Mouse (Mus musculus) telencephalon, adult 2 months (tissue): Measurements from ENCODE around the gene Gsk3b.
"Not testable (repeated sequence)": the region's sequence is repeated elsewhere in the genome, so short reads cannot be mapped to it uniquely, and the experiment has no call there.

Experiments used
- DNase-seq: peaks from one replicate; pipeline ENCODE4 v3.0.0-alpha.2; 2011; ENCODE audit warnings: low read depth, low spot score

Gene Gsk3b

DNA sequence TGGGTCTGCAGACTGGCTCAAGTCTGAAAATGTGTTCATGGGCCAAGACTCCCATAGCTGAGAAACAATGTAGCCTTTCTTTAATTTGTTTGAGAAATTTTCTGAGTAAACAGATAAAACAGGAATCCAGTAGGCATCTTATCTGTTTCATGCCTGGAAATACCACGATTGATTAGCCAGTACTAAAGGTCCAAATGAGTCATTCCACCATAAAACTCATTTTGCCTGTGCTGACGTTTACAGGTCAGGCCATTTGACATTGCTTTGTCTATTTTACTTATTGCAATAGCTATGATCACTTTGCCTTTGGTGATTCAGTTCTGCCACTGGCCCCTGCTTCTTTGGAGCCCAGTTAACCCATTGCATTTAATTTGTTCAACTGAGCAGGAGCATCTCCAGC is 11.8 kb downstream of the Gsk3b start:
- no peak for DNase-seq

DNA sequence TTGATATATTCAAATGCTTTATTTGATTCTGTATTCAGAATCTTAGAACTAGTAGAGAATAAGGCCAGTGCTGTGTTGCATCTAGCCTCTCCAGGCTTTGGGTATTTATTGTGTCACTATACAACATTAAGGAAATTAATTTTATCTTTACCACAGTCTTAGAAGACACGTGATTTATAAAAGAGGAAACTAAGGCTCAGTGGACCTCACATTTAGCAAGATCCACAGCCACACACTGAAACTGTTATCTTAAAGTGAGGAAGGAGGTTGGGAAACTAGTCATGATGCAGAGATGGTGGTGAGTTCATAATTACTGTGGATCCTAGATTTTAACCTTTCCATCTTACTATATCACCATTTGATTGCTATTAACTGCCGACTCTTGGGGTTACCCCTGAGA is 16.7 kb downstream of the Gsk3b start:
- no peak for DNase-seq

DNA sequence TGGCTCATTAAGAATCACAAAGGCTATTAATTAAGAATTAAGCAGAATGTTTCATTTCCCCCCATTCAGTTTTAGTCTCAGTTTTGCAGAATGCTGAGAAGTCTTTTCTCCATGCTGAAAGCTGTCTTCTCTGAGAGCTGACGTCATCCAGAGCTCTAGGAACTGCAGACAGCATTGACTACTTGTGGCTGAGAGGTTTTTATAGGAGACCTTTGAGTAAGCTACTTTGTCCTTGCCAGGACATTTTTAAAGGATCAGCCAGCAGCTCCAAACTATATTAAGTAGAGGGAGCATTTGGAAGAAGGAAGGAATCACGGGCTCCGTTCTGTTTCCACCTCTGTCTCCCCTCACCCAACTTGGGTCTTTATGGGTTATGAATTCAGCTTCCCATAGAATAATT is 17.7 kb downstream of the Gsk3b start:
- DNase-seq, result no peak

DNA sequence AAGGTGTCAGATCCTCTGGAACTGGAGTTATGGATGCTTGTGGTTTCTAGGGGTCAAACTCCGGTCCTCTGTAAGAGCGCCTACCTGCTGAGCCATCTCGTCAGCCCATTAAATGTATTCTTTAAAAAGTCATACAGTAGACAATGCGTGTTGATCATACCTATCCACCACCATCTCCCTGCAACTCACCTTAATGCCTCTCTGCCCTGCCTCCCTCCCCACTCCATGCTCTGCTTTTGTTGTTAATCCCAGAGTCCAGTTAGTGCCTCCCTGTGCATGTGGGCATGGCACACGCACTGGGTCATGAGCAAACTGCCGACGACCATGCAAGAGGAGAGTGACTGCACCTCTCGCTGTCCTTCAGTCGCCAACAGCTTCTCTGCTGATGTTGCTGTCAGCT is 21.2 kb downstream of the Gsk3b start:
- no peak for DNase-seq

DNA sequence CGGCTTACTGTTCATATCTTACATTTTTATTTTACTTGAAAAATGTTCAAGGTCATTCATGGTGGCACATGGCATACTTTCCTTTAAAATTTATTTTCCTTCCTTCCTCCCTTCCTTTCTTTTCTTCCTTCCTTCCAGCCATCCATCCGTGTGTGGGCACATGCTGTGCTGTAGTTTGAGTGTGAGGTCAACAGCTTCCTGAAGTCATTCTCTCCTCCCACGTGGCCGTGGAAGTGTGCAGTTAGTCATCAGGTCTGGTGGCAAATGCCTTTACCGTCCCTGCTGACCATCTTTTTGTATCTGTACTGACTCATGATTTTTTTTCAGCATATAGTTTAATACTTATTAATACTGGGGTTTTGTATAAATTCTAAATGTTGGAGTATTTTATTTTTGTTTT is 21.8 kb downstream of the Gsk3b start:
- no peak for DNase-seq

DNA sequence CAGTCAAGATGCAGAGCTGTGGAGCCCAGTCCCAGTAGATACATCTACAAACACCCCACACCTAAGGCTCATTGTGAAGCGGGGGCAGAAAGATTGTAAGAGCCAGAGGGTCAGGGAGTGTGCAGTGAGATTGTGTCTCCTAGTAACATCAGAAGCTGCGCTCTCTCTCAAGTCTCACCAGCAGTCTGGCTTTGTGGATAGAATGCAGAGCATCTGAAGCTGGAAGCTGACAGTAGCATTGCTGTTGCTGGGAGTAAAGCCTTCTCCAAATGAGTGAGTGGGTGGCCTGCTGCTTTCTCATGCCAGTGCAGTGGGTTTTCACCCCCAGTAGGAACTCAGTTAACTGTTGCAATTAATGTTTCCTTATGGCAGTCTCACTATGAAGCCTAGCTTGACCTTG is 25.3 kb downstream of the Gsk3b start:
- no peak for DNase-seq

DNA sequence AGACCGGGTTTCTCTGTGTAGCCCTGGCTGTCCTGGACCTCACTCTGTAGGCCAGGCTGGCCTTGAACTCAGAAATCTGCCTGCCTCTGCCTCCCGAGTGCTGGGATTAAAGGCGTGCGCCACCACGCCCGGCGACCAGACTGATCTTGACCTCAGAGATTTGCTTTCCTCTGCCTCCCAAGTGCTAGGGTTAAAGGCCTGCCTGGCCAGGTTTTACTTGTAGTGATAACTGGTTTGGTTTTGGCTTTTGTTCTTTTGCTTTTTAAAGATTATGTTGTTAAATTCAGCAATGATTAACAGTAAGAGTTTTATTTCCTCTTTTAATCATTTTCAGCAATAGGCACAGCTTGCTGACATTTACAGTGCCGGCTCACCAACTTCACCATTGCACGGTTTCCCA is 29.1 kb downstream of the Gsk3b start:
- not testable (repeated sequence) for DNase-seq

DNA sequence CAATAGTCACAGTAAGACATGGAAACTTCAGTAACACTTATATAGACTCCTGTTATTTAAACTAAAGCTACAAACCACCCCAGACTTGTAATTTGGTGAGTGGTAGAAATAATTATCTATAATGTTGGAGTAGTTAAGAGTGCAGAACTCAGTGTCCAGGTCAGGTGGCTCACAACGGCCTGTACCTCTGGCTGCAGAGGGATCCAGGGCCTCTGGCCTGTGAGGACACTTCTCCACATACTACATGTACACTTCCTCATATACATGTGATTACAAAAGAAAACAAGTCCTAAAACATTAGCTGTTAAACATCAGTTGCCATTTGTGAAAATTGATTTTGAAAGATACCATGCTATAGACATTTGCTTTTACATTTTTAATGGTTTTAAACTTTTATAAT is 29.9 kb downstream of the Gsk3b start:
- no peak for DNase-seq

DNA sequence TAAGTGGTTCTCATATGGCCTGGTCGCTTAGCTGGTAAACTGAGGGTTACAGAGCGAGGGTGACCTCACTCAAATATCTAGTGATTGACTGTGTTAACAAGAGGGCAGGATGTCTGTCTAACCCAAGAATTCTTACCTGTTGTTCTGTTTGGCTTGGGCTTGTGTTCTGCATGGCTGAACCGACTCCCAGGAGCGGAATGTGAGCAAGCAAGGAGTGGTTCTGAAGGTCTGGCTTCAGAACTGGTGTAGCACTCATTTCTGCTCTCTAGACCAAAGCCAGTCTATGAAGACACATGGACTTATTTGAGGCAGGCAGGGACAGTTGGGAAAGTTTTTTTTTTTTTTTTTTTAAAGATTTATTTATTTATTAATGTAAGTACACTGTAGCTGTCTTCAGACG is 30.5 kb downstream of the Gsk3b start:
- DNase-seq, result no peak

DNA sequence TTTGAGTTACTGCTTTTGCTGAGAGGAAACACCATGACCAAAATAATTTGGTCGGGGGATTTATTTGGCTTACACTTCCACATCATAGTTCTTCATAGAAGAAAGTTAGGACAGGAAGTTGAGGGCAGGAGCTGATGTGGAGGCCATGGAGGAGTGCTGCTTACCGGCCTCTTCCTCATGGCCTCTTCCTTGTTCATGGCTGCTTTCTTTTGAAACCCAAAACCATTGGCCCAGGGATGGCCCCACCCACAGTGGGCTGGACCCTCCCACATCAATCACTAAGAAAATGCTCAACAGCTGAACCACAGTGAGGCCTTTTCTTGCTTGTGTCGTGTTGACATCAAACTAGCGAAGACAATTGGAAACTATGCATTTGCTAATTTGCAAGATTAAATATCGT is 40.4 kb downstream of the Gsk3b start:
- no peak for DNase-seq

DNA sequence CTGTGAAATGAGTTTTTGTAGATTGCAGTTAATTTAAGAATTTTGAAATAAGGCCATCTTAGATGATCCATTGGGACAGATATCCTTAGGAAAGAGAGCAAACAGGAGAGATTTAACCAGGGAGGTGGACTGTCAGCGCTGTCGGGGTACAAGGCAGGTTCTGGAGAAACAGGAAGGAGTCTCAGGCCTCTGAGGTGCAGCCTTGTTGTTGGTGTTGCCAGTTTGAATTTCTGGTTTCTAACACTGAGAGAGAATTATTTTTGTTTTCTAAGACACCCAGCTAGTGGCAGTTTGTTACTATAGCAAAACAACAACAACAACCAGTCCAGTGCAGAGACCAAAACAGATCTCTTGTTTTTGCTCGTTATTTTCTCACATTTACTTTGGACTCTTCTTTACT is 42.2 kb downstream of the Gsk3b start:
- DNase-seq, result no peak

DNA sequence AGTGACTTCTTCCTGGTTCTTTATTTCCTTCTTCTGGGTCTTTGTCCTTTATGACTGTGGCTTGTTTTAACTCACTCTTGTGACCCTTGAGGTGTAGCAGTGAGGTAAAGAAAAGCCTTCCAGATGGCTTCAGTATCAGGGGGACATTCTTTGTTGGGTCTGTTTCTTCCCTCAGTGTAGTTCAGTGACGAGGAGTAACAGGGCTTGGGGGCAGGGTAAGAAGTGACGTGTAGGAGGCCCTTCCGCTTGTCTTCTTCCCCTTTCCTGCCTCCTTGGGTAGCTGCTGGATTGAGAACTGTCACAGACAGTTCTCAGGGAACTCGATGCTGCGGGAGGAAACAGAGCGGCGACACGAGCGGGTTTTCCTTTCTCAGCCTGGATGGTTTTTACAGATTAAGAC is 43.0 kb downstream of the Gsk3b start:
- DNase-seq, result no peak

DNA sequence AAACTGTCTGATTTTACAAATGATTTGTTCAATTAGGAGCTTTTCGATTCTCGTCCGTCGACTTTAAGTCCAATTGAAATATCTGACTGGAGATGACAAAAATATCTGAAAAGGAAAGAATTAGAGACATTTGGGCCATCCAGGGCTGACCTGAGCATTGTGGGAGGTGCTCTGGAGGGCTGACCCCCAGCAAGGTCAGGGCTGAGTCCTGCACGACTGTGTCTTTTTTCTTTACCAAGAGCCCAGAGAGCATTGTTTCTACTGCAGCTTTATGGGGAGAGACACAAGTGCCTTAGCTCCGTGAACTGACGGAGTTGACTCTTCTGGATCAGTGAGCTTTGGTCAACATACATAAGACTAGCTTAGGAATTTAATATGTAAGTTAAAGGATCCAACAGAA is 43.4 kb downstream of the Gsk3b start:
- no peak for DNase-seq

DNA sequence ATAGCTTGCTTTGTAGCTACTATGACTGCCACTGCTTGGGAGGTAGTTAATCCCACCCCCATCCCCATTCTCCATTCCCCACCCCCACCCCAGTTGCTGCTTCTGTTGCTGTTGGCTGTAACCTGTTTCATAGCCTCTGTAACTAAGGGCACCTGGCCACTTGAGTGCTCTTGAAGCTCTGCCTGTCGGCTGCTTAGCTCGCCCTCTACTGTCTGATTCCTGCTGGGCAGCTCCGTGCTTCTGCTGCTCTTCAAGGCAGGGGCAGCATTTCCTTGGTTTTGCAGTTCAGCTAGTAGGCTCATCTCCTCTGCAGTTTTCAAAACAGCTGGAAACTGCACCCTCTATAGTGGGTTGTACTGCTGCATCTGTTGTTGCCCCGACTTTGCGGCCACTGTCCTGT is 48.5 kb downstream of the Gsk3b start:
- DNase-seq, result no peak

DNA sequence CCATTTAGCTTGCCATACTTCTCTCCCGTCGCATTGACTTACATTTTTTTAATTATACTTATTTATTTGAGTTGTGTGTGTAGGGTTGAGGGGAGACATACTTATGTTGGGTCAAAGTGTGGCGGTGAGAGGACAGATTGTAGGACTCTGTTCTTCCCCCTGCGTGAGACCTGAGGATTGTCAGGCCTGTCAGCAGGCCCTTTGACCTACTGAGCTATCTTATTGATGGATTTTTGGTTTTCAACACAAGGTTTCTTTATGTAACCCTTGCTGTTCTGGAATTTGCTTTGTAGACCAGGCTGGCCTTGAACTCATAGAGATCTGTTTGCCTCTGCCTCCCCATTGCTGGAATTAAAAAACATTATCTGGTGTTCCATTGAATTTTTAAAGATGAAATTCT is 56.1 kb downstream of the Gsk3b start:
- no peak for DNase-seq

DNA sequence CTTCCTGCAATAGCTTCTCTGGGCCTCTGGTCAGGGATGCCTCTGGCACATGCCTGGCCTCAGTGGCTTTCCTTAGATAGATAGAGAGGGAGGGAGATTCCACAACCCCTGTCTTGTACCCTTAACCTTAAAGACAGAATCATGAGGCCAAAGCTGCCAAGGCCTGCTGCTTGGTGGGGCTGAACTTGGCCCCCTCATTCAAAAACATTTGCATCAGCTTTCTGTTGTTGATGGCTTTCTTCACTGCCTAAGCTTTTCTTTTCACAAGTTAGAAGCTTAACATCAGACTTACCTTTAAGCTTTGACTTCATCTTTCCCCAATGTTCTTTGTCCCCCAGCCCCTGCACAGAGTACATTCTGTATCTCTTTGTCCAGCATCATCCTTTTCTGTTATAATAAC is 61.8 kb downstream of the Gsk3b start:
- no peak for DNase-seq

DNA sequence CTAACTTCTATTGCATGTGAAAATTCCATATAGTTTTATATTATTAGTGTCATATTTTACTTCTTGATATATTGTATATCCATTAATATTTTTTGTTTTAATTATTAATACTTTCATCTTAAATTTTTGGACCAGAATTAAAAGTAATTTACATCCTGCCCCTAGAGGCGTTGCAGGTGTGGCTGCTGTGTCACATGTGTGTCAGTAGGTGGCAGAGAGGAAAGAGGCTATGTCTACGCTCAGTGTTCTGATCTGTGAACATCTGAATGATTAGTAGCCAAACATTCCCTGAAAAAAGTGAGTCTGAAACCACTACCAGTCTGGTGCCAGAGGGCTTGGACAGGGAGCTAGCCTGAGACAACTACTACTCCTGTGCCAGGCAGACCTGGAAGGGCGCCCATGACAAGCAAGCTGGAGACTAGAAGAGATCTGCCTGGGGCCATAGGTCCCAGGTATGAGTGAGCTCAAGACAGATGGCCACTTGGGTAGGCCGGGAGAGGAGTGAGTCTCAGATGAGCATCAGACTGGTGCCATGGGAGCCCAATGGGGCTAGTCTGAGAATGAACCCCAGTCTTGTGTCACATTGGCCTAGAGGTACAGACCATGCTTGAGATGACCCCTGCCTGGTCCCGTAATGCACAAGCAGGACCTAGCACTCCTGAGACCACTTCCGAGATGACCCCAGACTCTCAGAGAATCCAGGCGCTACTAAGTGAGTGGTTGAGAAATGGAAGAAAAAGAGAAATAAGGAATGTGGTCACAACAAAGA is 69.2 kb downstream of the Gsk3b start:
- DNase-seq, result no peak

DNA sequence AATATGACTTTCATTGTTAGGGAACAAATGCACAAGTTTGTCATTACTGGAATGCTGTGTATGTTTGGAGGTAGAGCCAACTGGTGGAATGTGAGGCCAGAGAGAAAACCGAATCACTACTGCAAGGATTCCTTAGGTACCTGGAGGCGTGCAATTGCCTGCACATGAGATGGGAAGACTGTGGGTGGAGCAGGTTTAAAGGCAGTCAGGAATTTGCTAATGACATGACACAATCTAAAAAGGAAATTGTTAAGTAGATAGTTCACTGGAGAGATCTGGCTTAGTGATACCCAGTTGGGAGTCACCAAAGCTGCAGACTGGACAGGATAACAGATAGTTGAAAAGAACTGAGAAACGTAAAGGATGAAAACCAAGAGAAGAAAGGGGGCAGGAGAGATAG is 73.2 kb downstream of the Gsk3b start:
- no peak for DNase-seq

DNA sequence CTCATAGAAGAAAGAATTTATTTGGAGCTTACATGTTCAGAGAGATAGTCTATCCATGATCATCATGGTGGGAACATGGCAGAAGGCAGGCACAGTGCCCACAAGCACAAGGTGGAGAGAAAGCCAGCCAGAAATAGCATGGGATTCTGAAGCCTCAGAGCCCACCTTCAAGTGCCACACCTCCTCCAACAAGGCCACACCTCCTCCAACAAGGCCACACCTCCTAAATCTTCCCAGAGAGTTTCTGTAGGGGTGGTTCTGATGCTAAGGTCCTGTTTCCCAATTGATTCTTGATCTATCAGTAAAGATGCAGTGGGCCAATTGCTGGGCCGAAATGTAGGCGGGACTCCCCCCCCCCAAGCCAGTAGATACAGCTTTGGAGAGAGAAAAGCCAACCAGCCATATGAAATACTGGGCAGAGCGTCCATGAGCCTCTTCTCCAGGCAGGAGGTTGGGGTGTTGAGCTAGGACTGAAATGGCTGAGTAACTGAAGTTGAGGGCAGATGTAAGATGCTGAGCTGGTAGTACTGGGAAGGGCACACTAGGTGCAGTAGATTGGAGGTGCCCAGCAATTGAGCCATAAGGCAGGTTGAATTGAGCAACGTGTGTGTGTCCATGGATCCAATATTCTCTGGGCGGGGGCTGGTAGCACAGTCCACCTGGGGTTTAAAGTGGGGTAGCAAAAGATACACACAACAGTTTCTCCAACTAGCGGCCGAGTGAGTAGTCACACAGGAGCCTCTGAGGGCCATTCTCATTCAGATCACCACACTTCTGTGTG is 76.2 kb downstream of the Gsk3b start:
- no peak for DNase-seq

DNA sequence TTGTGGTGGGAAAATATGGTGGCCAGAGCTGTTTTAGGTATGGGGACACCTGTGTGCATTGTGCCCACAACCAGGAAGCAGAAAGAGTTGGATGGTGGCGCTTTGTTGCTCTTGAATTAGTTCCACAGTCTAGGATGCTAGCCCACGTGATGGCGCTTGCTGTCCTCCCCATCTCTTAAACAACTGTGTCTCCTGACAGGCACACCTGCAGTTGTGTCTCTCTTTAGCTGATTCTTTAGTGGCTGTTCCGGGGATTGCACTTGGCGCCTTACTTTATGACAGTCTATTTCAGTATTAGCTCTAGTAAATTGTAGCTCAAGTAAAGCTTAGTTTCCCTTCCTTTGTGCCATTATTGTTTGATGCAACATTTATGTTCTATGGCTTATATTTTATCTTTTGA is 80.2 kb downstream of the Gsk3b start:
- DNase-seq, result no peak

DNA sequence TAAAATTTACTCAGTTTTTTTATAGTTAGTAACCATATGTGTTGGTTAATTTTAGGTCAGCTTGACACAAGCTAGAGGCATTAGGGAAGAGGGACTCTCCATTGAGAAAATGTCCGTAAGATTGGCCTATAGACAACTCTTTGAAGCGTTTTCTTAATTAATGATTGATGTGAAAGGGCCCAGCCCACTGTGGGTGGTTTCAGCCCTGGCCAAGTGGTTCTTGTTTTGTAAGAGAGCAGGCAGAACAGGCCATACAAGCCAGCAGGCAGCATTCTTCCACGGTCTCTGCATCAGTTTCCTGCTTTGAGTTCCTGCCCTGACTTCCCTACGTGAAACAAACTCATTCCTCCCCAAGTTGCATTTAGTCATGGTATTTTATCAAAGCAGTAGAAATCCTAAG is 90.3 kb downstream of the Gsk3b start:
- no peak for DNase-seq

DNA sequence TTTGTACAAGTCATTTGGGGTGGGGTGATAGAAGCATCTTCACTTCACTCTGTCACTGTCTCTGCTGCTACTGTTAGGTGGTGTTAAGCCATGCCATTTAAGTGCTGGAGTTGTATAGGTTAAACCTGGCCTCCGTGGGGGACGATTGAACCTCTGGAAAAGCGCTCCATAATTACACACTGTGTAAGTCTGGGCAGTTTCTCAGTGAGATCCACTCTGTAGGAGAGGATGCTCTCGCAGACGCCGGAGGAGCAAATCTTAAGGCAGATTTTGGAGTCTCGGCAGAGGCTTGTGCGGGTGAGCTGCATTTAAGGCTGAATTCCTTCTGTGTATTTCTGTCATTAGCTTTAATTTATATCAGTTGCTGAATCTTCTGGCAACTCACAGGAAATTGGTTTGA is 92.6 kb downstream of the Gsk3b start:
- DNase-seq, result no peak

DNA sequence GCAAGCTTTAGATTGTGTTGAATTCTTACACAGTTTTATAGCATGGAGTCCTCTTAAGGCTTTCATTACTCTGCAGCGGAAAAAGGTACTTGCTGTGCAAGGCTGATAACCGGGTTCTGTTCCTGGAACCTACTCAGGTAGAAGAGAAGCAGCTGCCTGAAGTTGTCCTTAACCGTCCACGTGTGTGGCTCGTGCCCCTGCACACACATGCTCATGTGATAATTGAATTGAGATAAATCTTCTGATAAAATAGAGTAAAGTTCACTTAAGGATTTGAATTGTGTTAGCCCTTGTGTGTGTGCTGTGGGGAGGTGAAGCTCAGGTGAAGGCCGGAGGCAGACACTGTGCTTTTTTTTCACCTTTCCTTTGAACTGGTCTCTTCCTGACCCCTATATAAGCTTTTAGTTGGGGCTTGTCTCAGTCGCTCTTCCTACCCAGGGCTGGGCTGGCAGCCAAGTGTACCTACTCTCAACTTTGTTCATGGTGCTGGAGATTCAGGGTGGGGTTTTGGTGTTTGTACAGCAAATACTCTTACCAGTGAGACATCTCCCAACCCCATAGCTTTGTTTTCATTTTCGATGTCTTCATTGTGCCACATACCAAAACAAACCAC is 96.0 kb downstream of the Gsk3b start:
- no peak for DNase-seq
